Mouse (Mus musculus): ENCODE data around the gene Spata5.

The Spata5 gene

DNA sequence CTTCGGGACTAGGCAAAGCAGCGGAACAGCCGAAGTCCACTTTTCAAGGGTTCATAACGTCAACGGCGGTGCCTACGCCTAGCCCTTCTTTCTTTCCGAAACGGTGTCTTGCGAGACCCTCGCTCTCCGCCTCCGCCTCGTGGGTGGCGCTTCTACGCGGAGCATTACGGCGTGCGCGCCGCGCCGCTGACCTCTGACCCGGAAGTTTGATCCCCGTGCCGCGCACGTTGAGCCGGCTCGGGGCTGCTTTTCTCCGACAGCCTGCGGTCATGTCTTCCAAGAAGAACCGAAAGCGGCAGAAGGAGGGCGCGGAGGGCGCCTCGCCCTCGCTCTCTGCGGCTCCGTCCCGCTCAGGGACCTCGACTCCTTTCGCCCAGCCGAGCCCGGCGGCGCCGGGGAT, 376 bp downstream of the Spata5 start, which contains the start of gene Nudt6:
Gene Nudt6, minus strand, starts transcription at position 140 of the 400 bp plus-strand sequence.
- in situ Hi-C loops (cut with MboI, MseI): no loop called here

GRCm38 (mm10) chr3:37420641-37421040, 945 bp downstream of the Spata5 start:
- in situ Hi-C loops (cut with MboI, MseI): no loop called here

GRCm38 (mm10) chr3:37421179-37421578, 1.5 kb downstream of the Spata5 start:
- in situ Hi-C loops (cut with MboI, MseI): no loop called here

- in situ Hi-C loops (cut with MboI, MseI): no loop called here
Observed at GRCm38 (mm10) chr3:37426069-37426468, 6.4 kb downstream of the Spata5 start.

DNA sequence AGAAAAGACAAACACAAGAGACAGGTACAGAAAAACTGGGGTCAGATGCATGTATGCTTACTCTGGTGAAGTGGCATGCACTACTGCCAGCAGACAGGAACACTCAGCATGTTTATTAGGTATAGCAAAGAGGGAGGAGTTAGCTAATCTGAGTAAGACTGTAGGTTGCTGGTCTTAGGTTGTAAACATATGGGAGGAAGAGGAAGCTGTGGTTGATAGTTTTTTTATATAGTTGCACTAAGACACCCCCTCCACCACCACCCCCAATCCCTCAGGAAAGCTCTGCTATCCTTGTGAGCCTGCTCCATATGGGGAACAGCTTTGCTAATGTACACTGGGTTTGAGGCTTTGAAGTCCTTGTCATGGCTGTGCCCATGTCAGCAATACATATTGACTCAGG, 10.7 kb downstream of the Spata5 start:
- in situ Hi-C loops (cut with MboI, MseI): no loop called here

GRCm38 (mm10) chr3:37439770-37440169, 20.1 kb downstream of the Spata5 start:
- in situ Hi-C loops (cut with MboI, MseI): no loop called here

DNA sequence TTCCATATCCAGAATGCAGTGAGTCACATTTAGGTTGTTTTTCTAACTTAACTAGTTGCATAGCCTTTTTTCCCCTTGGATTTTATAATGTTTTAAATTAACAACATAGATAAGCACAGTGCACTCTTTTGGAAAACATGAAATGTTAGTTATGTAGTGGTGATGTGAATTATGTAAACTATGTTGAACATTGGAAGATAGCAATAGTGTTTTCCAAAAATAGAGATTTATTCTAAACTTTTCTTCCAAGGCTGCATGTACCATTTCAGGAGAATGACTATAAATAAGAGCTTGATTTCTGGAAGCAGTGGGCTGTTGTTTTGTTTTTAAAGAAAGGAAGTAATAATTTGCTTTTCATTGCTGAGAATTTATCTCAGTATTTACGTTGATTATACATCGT, 23.7 kb downstream of the Spata5 start:
- in situ Hi-C loops (cut with MboI, MseI): no loop called here

DNA sequence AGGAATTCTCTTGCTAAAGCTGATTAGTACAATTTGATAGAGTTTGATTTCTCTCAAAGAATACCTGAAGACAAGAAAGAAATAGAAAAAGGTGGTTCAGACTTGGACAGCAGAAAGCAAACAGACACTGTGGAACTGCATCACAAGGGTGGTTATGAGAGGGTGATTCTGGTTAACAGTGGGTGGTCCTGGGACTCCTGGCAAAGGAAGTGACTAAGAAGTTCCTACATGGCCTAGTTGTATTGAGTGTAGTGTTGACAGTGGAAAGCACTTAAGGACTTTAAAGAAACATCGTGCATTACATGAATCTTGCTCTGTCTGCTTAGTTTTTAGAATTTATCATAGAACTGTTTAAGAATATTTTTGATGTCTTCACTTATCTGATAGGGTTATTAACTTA, 36.3 kb downstream of the Spata5 start:
- in situ Hi-C loops (cut with MboI, MseI): no loop called here

GRCm38 (mm10) chr3:37468170-37468569, 48.5 kb downstream of the Spata5 start:
- in situ Hi-C loops (cut with MboI, MseI): no loop called here

DNA sequence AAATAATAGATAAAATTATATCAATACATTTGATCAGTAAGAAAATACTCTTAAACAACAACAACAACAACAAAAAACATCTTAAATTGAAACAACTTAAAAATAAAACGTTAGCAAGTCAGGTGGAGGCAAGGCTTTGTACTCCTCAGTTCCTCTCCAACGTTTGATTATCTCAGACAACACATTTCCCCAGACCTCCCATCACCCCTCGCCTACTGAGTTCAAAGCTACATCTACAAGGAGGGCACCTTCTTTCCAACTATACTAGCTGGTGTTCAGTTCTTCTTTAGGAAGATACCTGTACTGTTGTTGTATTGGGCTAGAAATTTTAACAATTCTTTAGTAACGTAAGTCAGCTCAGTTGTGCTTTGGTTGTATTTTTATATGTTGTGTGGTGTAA, 49.7 kb downstream of the Spata5 start:
- in situ Hi-C loops (cut with MboI, MseI): no loop called here

DNA sequence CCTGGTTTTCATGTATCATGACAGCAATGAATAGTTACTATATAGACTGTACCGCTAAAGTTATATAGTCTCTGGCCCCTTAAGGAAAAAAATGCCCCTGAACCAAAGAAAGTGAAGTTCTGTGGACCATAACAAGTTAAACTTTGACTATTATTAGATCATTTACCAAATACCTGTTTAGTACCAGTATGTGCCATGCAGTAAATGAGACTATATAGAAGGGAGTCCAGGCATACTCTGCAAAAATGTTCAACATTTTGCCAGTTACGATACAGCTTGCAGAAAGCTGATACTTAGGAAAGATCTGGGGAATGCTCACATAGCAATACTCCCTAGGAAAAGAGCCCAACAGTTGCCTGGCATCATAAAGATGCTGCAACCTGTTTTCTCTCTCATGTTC, 51.2 kb downstream of the Spata5 start:
- in situ Hi-C loops (cut with MboI, MseI): no loop called here

GRCm38 (mm10) chr3:37472461-37472860, 52.8 kb downstream of the Spata5 start:
- in situ Hi-C loops (cut with MboI, MseI): no loop called here

DNA sequence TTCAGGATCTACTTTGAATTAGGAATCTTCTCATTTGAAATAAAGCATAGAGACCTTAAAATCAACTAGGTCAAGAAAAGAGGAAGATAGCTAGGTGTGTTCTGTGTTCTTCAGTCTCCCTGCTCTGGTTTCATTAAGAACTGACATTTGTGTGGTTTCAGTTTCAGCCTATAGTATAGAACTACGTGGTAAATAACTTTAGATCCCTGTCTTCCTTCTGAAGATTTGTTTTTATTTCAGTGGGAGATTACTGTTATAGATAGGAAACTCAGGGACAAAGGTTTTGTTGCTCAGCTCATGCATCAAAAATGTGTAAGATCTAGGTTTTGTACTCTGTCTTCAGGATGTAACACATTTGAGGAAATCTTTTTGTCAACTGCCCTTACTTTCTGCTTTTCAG, 56.8 kb downstream of the Spata5 start:
- in situ Hi-C loops (cut with MboI, MseI): no loop called here

DNA sequence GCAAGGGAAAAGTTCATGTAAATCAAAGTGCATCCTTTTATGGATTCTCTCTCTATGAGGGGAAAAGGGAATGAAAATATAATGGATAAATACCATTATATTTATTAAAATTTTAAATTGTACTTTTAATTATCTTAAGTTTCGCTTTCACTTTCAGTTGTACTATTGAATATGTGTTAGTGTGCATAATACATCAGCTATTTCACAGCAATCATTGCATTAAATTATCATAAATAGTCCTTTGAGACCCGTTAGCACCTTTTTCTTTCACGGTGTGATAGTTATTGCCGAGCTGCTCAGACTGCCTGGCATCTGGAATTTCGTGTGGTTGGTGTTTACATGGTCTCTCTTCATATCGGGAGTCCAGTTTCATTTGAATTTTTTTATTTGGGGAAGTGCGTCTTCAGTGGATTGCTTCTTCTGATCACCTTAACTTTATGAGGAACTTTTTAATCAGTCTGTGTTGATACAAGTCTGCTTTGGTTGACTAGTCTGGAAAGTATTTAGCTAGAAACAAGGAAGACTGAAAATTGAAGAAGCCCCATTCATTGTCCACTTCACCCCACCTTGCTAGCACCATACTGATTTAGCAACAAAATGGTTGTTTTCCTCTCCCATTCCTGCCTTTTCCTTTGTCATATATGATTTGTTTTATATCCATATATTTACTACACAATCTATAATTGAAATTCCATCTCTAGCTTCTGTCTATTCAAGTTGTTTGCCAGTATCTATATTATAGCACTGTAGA, 57.9 kb downstream of the Spata5 start:
- in situ Hi-C loops (cut with MboI, MseI): no loop called here

DNA sequence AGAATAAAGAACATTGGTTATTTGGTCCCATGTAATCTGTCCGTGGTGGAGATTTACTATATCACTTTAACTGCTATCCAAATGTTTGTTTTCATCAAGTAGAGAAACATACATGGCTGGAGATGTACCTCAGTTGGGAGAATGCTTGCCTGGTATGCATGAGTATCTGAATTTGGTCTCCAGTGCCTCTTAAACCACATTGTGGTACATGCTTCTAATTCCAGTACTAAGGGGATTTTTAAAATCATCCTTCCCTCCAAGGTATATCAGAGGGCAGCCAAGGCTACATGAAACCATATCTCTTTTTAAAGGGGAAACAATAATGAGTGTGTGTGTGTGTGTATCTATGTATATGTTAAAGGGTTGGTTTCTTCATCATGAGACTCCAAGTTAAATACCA, 60.1 kb downstream of the Spata5 start:
- in situ Hi-C loops (cut with MboI, MseI): no loop called here

DNA sequence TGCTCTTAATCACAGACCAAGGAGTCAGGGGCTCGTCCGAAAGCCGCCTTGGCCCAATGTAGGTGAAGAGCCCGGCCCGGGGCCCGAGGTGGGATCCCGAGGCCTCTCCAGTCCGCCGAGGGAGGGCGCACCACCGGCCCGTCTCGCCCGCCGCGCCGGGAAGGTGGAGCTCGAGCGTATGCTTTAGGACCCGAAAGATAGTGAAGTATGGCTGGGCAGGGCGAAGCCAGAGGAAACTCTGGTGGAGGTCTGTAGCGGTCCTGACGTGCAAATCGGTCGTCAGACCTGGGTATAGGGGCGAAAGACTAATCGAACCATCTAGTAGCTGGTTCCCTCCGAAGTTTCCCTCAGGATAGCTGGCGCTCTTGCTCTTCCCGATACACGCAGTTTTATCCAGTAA, 61.6 kb downstream of the Spata5 start:
- in situ Hi-C loops (cut with MboI, MseI): no loop called here

GRCm38 (mm10) chr3:37482720-37483119, 63.0 kb downstream of the Spata5 start:
- in situ Hi-C loops (cut with MboI, MseI): no loop called here

DNA sequence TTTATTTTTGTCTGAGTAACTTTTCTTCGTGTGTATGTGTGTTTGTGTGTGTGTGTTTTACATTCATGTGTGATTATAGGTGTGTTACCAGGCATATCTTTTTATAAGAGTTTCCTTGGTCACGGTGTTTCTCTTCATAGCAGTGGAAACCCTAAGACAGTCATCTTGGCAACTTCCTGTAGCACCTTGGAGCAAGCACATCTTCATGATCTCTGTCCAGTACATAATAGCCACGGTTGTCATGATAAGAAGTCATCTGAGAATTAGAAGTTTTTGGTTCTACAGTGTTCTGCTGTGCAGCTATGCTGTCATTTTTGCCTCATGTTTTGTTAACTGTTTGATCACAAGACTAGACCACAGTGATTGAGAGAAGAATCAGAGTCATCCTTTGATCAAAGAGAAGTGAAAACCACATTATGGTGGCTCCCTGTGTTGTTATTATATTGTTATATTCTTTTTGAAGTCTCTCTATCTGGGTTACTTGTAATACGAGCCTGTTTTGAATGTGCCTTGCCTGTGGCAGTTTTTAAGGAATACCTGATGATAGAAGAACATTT, 64.1 kb downstream of the Spata5 start:
- in situ Hi-C loops (cut with MboI, MseI): no loop called here

DNA sequence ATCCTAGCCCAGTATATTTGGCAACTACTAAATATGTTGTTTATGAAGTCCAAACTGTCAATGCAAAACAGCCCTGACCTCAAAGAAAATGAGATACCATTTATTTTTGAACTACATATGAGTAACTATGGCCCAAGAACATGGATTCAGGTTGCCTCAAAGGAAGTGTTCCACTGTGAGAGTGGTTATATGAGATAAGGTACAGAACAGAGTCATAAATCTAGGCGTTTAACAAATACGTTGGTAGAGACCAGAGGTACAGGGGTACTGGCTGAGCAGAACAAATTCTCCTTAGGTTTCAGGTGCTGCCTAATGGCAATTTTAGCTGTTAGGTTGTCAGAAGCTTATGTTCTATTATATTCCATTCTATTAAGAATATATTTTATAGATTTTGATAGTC, 67.9 kb downstream of the Spata5 start:
- in situ Hi-C loops (cut with MboI, MseI): no loop called here

- in situ Hi-C loops (cut with MboI, MseI): no loop called here
Observed at GRCm38 (mm10) chr3:37488173-37488572, 68.5 kb downstream of the Spata5 start.

- in situ Hi-C loops (cut with MboI, MseI): no loop called here
Observed at GRCm38 (mm10) chr3:37490025-37490424, 70.3 kb downstream of the Spata5 start.

- in situ Hi-C loops (cut with MboI, MseI): no loop called here
Observed at GRCm38 (mm10) chr3:37500939-37501338, 81.2 kb downstream of the Spata5 start.

GRCm38 (mm10) chr3:37502552-37502951, 82.9 kb downstream of the Spata5 start:
- in situ Hi-C loops (cut with MboI, MseI): no loop called here

GRCm38 (mm10) chr3:37503846-37504245, 84.2 kb downstream of the Spata5 start:
- in situ Hi-C loops (cut with MboI, MseI): no loop called here
